7 mouse cellular contexts compared by ENCODE assay signal in genomic region chr15:100227031-100227662, GRCm38 (mm10). TPM values are rescaled to one million over a fixed set of nuclear protein-coding genes. Genes with fewer than 3 reads are reported as not detected.
DNase-seq lines count a peak whose midpoint lies in the region; ATAC-seq lines count a peak whose summit lies in the region.

No protein-coding gene starts in this region.

- WGBS in forebrain, embryonic 11.5 days = 10% methylated on average over 17 of the region's 17 CpGs
- 5% methylated on average over 17 of the region's 17 CpGs for WGBS in hindbrain, embryonic 13.5 days
- WGBS in liver, embryonic 16.5 days (ENCODE audit: insufficient replicate concordance) = under 1% methylated on average over 17 of the region's 17 CpGs
- 4% methylated on average over 17 of the region's 17 CpGs for WGBS in neural tube, embryonic 15.5 days

- peak overlapping the region; percentile 84 for H3K4me3 ChIP-seq in forebrain, embryonic 11.5 days (ENCODE audit: low read depth, low read length)
- peak overlapping the region; percentile 80 for H3K4me3 ChIP-seq in hindbrain, embryonic 13.5 days
- H3K4me3 ChIP-seq in liver, embryonic 16.5 days (ENCODE audit: low read depth, low read length) = peak overlapping the region; percentile 87
- H3K4me3 ChIP-seq in neural tube, embryonic 15.5 days (replicated peaks) = peak overlapping the region; percentile 84

- peak overlapping the region; percentile 100 for H3K27ac ChIP-seq in forebrain, embryonic 11.5 days (ENCODE audit: low read depth, low read length)
- peak overlapping the region; percentile 100 for H3K27ac ChIP-seq in hindbrain, embryonic 13.5 days
- H3K27ac ChIP-seq in liver, embryonic 16.5 days (ENCODE audit: low read length) = peak overlapping the region; percentile 97
- peak overlapping the region; percentile 100 for H3K27ac ChIP-seq in neural tube, embryonic 15.5 days (replicated peaks)

- peak overlapping the region; percentile 99 for H3K9ac ChIP-seq in forebrain, embryonic 11.5 days (ENCODE audit: low read length)
- peak overlapping the region; percentile 98 for H3K9ac ChIP-seq in hindbrain, embryonic 13.5 days
- peak overlapping the region; percentile 95 for H3K9ac ChIP-seq in liver, embryonic 16.5 days (ENCODE audit: low read depth, low read length)
- H3K9ac ChIP-seq in neural tube, embryonic 15.5 days (replicated peaks) = peak overlapping the region; percentile 100

- peaks cover 3% of the 10 kb centered on the region; the same call in 1 of the 2 replicates for H3K9me3 ChIP-seq in forebrain, embryonic 11.5 days (ENCODE audit: control insufficient read depth, low read length)
- H3K9me3 ChIP-seq in hindbrain, embryonic 13.5 days = no peaks in the 10 kb centered on the region
- no peaks in the 10 kb centered on the region for H3K9me3 ChIP-seq in liver, embryonic 16.5 days (replicated peaks; ENCODE audit: control insufficient read depth, low read length)
- H3K9me3 ChIP-seq in neural tube, embryonic 15.5 days (replicated peaks) = 0 out of 2 replicates have a peak, but pooled peaks cover 4% of the 10 kb centered on the region

- no peaks in the 10 kb centered on the region for H3K27me3 ChIP-seq in forebrain, embryonic 11.5 days (ENCODE audit: control insufficient read depth, insufficient read depth, low read length)
- H3K27me3 ChIP-seq in hindbrain, embryonic 13.5 days = no peaks in the 10 kb centered on the region
- no peaks in the 10 kb centered on the region for H3K27me3 ChIP-seq in liver, embryonic 16.5 days (ENCODE audit: control insufficient read depth, insufficient read depth, low read depth, low read length)
- no peaks in the 10 kb centered on the region for H3K27me3 ChIP-seq in neural tube, embryonic 15.5 days (replicated peaks)

- peaks cover 8% of the 10 kb centered on the region; the same call in 1 of the 2 replicates for H3K4me1 ChIP-seq in forebrain, embryonic 11.5 days (replicated peaks; ENCODE audit: control insufficient read depth, insufficient read depth, low read length)
- H3K4me1 ChIP-seq in hindbrain, embryonic 13.5 days (replicated peaks) = peaks cover 26% of the 10 kb centered on the region
- H3K4me1 ChIP-seq in liver, embryonic 16.5 days (ENCODE audit: control insufficient read depth, low read depth, low read length) = peaks cover 43% of the 10 kb centered on the region
- peaks cover 23% of the 10 kb centered on the region for H3K4me1 ChIP-seq in neural tube, embryonic 15.5 days

- H3K4me2 ChIP-seq in forebrain, embryonic 11.5 days (ENCODE audit: low read depth, low read length, severe bottlenecking) = peak overlapping the region; percentile 67
- H3K4me2 ChIP-seq in hindbrain, embryonic 13.5 days = peak overlapping the region; percentile 87
- H3K4me2 ChIP-seq in liver, embryonic 16.5 days (ENCODE audit: low read depth, low read length) = peak overlapping the region; percentile 79
- H3K4me2 ChIP-seq in neural tube, embryonic 15.5 days = peak overlapping the region; percentile 58

- DNase-seq in ES-CJ7 (ENCODE audit: low read depth, low spot score) = peak; percentile 28
- peak; percentile 89 for DNase-seq in adipocyte (ENCODE audit: low spot score)
- no peak for DNase-seq in forebrain, embryonic 11.5 days (ENCODE audit: low spot score)
- DNase-seq in retina, postnatal 1 day = no peak

- no peak for ATAC-seq in forebrain, embryonic 11.5 days (replicated peaks; ENCODE audit: low FRiP score)
- ATAC-seq in hindbrain, embryonic 13.5 days (ENCODE audit: low FRiP score) = peak; percentile 50; the same call in 1 of the 2 replicates
- ATAC-seq in liver, embryonic 16.5 days (ENCODE audit: low read depth) = peak; percentile 80
- ATAC-seq in neural tube, embryonic 15.5 days (ENCODE audit: low FRiP score) = peak; percentile 58

- H3K36me3 ChIP-seq in forebrain, embryonic 11.5 days (ENCODE audit: control insufficient read depth, insufficient read depth, low read length) = no peaks in the 10 kb centered on the region
- no peaks in the 10 kb centered on the region; the same call in 1 of the 2 replicates for H3K36me3 ChIP-seq in hindbrain, embryonic 13.5 days
- no peaks in the 10 kb centered on the region; the same call in 1 of the 2 replicates for H3K36me3 ChIP-seq in liver, embryonic 16.5 days (ENCODE audit: control insufficient read depth, insufficient read depth)
- no peaks in the 10 kb centered on the region for H3K36me3 ChIP-seq in neural tube, embryonic 15.5 days

RNA-seq across cellular contexts. Expression of gene Atf1, which starts 0.5 kb away (rescaled TPM):
- polyA plus RNA-seq in forebrain, embryonic 11.5 days (2014; fragmentation: Nextera tagmentation; extraction: Ambion mirVana) = 43.3 and 45.5 TPM in 2 replicates
- 17.5 and 17.7 TPM in 2 replicates for polyA plus RNA-seq in hindbrain, embryonic 13.5 days (2015; fragmentation: Nextera tagmentation; extraction: Ambion mirVana)
- polyA plus RNA-seq in liver, embryonic 16.5 days (2015; fragmentation: Nextera tagmentation; extraction: Ambion mirVana) = 28.6 and 31.4 TPM in 2 replicates
- 13.3 and 22.0 TPM in 2 replicates for polyA plus RNA-seq in neural tube, embryonic 15.5 days (2015; fragmentation: Nextera tagmentation; extraction: Ambion mirVana)

RNA-seq across cellular contexts. Expression of gene Tmprss12, which starts 53.5 kb away (rescaled TPM):
- not detected in 2 replicates for polyA plus RNA-seq in forebrain, embryonic 11.5 days (2014; fragmentation: Nextera tagmentation; extraction: Ambion mirVana)
- polyA plus RNA-seq in hindbrain, embryonic 13.5 days (2015; fragmentation: Nextera tagmentation; extraction: Ambion mirVana) = not detected in 2 replicates
- not detected in 2 replicates for polyA plus RNA-seq in liver, embryonic 16.5 days (2015; fragmentation: Nextera tagmentation; extraction: Ambion mirVana)
- polyA plus RNA-seq in neural tube, embryonic 15.5 days (2015; fragmentation: Nextera tagmentation; extraction: Ambion mirVana) = not detected in 2 replicates

Comparison
In these comparisons a context has a peak if more than half of its experiments do, and no peak if none do; other contexts are left out.
1. DNase-seq: peak in ES-CJ7 (single experiment) and adipocyte (single experiment); none in forebrain, embryonic 11.5 days (single experiment) and retina, postnatal 1 day (single experiment).
2. Peak in every context shown above with its lines, with median percentiles within 50 percentile points of each other: H3K27ac ChIP-seq, H3K4me2 ChIP-seq, H3K4me3 ChIP-seq and H3K9ac ChIP-seq.